Mouse (Mus musculus): ENCODE measurements around the gene Miga1. TPM values are rescaled to one million over a fixed set of nuclear protein-coding genes. Genes with fewer than 3 reads are reported as not detected.
A peak's percentile ranks its signal among the peaks of the same experiment; 100 is the strongest.

Miga1 gene
- polyA plus RNA-seq, 1 experiment = 10.1 TPM

DNA sequence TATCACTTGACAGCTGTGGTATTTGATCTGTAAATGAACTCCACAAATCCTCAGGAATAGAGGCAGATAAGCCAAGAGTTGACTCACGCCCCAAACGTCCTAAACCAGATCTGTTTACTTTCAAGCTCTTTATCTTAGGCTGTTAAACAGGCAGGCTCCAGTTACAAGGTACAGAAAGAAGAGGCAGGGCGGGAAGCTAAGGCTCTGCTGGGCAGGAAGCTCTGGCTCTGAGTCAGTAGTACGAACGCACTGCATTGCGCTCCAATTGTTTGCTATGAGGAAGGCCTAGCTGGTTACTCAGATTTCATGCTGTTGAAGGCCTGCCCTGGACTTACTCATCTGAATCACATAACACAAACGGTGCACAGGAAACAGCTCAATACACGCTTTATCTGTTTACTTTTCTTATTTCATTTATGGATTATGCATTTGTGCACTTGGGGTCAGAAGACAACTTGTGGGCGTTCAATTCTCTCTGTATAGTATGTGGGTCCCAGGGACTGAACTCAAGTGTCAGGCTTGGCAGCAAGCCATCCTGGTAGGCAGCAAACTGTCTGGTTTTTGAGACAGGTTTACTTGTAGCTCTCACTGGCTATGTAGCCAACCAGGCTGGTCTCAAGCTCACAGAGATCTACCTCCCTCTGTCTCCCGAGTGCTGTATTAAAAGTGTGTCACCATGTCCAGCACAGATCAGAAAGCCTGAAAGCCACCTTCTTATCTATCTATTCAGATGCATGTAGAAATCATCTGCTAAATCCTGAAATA is 31.5 kb downstream of the Miga1 start:
- 57% methylated on average over 10 of the region's 10 CpGs for WGBS
- peaks cover 2% of the 10 kb centered on the region; the same call in 1 of the 2 replicates for H3K4me1 ChIP-seq (ENCODE audit: control insufficient read depth, insufficient read depth, low read length)

DNA sequence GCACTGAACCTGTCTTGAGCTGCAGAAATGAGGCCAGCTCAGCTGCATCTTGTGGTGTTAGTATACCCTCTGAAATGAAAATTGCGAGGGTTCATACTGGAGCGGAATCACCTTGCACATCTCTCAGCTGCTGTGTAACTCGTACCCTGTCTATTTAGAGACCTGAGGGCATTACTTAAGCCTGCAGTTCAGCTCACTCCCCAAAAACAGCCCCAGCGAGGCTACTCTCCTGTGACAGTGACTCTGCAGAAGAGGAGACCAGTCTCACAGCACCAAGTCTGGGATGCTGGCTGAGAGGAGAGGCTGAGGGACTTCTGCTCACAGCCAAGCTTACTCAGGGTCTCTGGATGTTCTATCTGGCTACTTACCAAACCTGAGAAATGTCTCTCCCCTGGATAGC is 34.2 kb downstream of the Miga1 start:
- Histone ChIP-seq H3K4me3 (ENCODE audit: insufficient read depth, low read depth, low read length) (no peak overlapping the region), H3K27ac (ENCODE audit: insufficient read depth, low read depth, low read length) (no peak overlapping the region), H3K27me3 (replicated peaks; ENCODE audit: control insufficient read depth, insufficient read depth, low read length) (no peaks in the 10 kb centered on the region), H3K36me3 (ENCODE audit: control insufficient read depth, insufficient read depth, low read length) (no peaks in the 10 kb centered on the region), H3K4me1 (ENCODE audit: control insufficient read depth, insufficient read depth, low read length) (peaks cover 2% of the 10 kb centered on the region; the same call in 1 of the 2 replicates)
- 97% methylated on average over 4 of the region's 4 CpGs for WGBS
- no peak for TF ChIP-seq CTCF (conservative IDR thresholded peaks at IDR 0.05; ENCODE audit: insufficient read depth, insufficient read length, low read depth, low read length)
- no peak for TF ChIP-seq POLR2A (IDR thresholded peaks at IDR 0.05; ENCODE audit: low read depth, low read length)
- DNase-seq = no peak

More for the DNA sequence above, 31.5 kb downstream of the Miga1 start:
- no peaks in the 10 kb centered on the region for H3K27me3 ChIP-seq (replicated peaks; ENCODE audit: control insufficient read depth, insufficient read depth, low read length)
- H3K27ac ChIP-seq (ENCODE audit: insufficient read depth, low read depth, low read length) = no peak overlapping the region
- no peak for DNase-seq
- TF ChIP-seq POLR2A (IDR thresholded peaks at IDR 0.05; ENCODE audit: low read depth, low read length) = no peak
- no peak for TF ChIP-seq CTCF (conservative IDR thresholded peaks at IDR 0.05; ENCODE audit: insufficient read depth, insufficient read length, low read depth, low read length)
- H3K4me3 ChIP-seq (ENCODE audit: insufficient read depth, low read depth, low read length) = no peak overlapping the region
- no peaks in the 10 kb centered on the region for H3K36me3 ChIP-seq (ENCODE audit: control insufficient read depth, insufficient read depth, low read length)

DNA sequence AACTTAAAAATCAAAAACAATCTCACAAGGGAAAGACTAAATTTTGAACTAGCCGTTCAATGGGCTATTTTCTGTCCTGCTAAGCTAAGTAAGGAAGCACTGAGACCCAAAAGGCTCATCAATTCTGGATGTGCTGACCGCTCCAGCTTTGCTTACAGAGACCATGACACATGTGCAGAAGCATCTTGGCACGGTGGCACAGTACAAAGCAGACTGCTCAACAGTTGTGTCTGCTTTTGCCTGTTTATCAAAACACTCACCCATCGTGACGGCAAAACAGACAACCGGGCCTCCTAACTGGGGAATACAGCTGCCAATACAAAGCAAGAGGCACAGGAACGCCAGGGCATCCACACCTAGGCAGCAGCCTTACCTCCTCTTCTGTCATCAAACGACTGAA is 35.1 kb downstream of the Miga1 start:
- Histone ChIP-seq H3K27ac (ENCODE audit: insufficient read depth, low read depth, low read length) (no peak overlapping the region), H3K4me1 (ENCODE audit: control insufficient read depth, insufficient read depth, low read length) (peaks cover 2% of the 10 kb centered on the region; the same call in 1 of the 2 replicates), H3K27me3 (replicated peaks; ENCODE audit: control insufficient read depth, insufficient read depth, low read length) (no peaks in the 10 kb centered on the region), H3K36me3 (ENCODE audit: control insufficient read depth, insufficient read depth, low read length) (no peaks in the 10 kb centered on the region), H3K4me3 (ENCODE audit: insufficient read depth, low read depth, low read length) (no peak overlapping the region)
- no peak for TF ChIP-seq POLR2A (IDR thresholded peaks at IDR 0.05; ENCODE audit: low read depth, low read length)
- no peak for TF ChIP-seq CTCF (conservative IDR thresholded peaks at IDR 0.05; ENCODE audit: insufficient read depth, insufficient read length, low read depth, low read length)
- 87% methylated on average over 8 of the region's 8 CpGs for whole genome bisulfite sequencing
- no peak for DNase-seq

DNA sequence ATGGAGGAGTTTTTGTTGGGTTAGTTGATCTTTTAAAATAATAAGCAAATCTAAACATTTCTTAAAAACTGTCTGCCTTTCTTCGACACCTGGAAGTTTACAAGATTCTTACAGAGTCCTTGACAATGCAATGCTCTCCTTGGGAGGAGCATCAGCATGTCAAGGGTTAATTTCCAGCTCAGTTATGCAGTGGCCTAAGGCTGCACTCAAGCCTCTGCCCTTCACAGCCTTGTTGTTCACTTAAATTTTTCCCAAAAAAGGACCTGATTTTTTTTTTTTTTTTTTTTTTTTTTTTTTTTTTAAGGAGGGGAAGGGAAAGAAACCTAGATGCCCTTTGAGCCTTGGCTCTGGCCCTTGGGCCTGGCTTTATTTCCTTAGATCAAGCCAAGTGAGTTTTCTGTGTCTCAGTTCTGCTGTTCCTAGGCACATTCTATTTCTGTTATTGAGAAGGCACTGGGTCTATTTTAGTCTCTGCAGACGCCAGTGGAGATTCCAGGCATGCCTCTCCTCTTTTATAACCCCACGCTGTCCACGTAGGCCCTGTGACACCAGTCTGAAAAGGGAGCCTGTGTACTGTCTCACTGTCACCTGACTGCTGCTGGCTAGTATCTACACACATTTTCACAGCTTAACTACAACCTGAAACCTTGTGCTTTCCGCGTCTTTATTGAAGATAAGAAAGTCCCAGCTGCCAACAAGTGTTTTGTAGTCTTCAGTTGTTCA is 36.0 kb downstream of the Miga1 start:
- Histone ChIP-seq H3K27ac (ENCODE audit: insufficient read depth, low read depth, low read length) (peak overlapping the region; percentile 27; the same call in 1 of the 2 replicates), H3K4me1 (ENCODE audit: control insufficient read depth, insufficient read depth, low read length) (peaks cover 2% of the 10 kb centered on the region; the same call in 1 of the 2 replicates), H3K27me3 (replicated peaks; ENCODE audit: control insufficient read depth, insufficient read depth, low read length) (no peaks in the 10 kb centered on the region), H3K4me3 (ENCODE audit: insufficient read depth, low read depth, low read length) (no peak overlapping the region), H3K36me3 (ENCODE audit: control insufficient read depth, insufficient read depth, low read length) (no peaks in the 10 kb centered on the region)
- peak; percentile 33 for DNase-seq
- TF ChIP-seq CTCF (conservative IDR thresholded peaks at IDR 0.05; ENCODE audit: insufficient read depth, insufficient read length, low read depth, low read length) (no peak), POLR2A (IDR thresholded peaks at IDR 0.05; ENCODE audit: low read depth, low read length) (no peak)
- 42% methylated on average over 6 of the region's 6 CpGs for WGBS

DNA sequence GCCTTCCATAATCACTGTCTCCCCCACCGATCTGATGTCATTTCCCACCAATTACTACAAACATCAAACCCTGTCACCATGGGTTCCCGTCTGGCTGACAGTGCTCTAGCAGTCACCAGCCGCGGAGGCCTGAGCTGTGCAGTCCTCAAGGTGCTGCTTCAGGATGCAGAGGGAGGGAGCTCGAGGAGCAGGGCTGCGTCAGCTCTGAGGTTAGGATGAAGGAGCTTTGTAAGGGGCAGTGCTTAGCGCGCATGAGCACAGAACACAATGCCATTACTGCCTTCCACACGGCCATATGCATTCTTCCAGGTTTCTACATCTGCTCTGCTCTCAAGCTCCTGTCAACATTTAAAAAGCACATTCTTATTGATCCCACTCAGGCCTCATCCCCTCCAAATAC is 37.2 kb downstream of the Miga1 start:
- WGBS = 89% methylated on average over 9 of the region's 9 CpGs
- TF ChIP-seq POLR2A (IDR thresholded peaks at IDR 0.05; ENCODE audit: low read depth, low read length) (no peak), CTCF (conservative IDR thresholded peaks at IDR 0.05; ENCODE audit: insufficient read depth, insufficient read length, low read depth, low read length) (no peak)
- DNase-seq = no peak
- H3K4me1 ChIP-seq (ENCODE audit: control insufficient read depth, insufficient read depth, low read length) = peaks cover 2% of the 10 kb centered on the region; the same call in 1 of the 2 replicates
- no peak overlapping the region for H3K4me3 ChIP-seq (ENCODE audit: insufficient read depth, low read depth, low read length)
- no peaks in the 10 kb centered on the region for H3K27me3 ChIP-seq (replicated peaks; ENCODE audit: control insufficient read depth, insufficient read depth, low read length)
- no peak overlapping the region for H3K27ac ChIP-seq (ENCODE audit: insufficient read depth, low read depth, low read length)
- no peaks in the 10 kb centered on the region for H3K36me3 ChIP-seq (ENCODE audit: control insufficient read depth, insufficient read depth, low read length)

DNA sequence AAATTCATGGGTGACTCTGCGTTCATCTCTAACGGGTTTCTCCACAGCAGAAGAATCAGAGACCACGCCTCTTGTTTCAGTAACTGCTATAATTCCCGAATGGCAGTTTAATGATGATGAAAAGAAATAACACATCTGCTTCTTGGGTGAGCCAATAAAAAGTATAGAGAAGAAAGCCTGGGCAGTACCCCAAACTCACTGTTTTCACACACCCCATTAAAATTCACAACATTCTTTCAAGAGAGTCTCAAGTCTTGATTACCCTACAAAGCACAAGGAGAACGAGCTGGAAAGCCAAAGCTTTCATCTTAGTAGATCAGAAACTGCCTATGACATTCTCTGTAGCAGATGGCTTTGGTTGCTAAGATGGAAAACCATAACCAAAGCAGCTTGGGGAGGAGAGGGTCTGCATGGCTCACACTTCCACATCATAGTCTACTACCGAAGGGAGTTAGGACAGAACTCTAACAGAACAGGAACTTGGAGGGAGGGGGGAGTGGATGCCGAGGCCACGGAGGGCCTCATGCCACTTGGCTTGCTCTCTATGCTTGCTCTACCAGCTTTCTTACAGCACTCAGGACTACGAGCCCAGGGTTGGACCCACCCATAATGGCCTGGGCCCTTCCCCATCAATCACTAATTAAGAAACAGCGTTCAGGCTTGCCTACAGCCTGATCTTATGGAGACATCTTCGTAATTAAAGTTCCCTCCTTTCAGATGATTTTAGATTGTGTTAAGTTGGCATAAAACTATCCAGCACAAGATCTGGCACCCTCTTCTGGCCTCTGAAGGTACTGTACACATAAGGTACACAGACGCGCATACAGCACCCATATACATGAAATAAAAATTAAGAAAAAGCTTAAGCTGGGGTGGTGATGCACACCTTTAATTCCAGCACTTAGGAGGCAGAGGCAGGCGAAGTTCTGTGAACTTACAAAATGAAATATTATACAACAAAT is 39.5 kb downstream of the Miga1 start:
- no peak for DNase-seq
- Histone ChIP-seq H3K27me3 (replicated peaks; ENCODE audit: control insufficient read depth, insufficient read depth, low read length) (no peaks in the 10 kb centered on the region), H3K4me3 (ENCODE audit: insufficient read depth, low read depth, low read length) (no peak overlapping the region), H3K4me1 (ENCODE audit: control insufficient read depth, insufficient read depth, low read length) (peaks cover 2% of the 10 kb centered on the region; the same call in 1 of the 2 replicates), H3K27ac (ENCODE audit: insufficient read depth, low read depth, low read length) (no peak overlapping the region), H3K36me3 (ENCODE audit: control insufficient read depth, insufficient read depth, low read length) (no peaks in the 10 kb centered on the region)
- TF ChIP-seq POLR2A (IDR thresholded peaks at IDR 0.05; ENCODE audit: low read depth, low read length) (no peak), CTCF (conservative IDR thresholded peaks at IDR 0.05; ENCODE audit: insufficient read depth, insufficient read length, low read depth, low read length) (no peak)
- 74% methylated on average over 14 of the region's 14 CpGs for WGBS
